Mouse (Mus musculus) kidney, embryonic 14.5 days (tissue): ENCODE data around the gene Cox6a2. TPM values are rescaled to one million over a fixed set of nuclear protein-coding genes. Genes with fewer than 3 reads are reported as not detected.

Experiments
- ATAC-seq: fragments of 200-750 bp; cut with Nextera tagmentation; 2 replicates; pipeline ENCODE4 v1.8.0; 2017; ENCODE audit warnings: moderate number of reproducible peaks, mild to moderate bottlenecking, moderate TSS enrichment, moderate library complexity; ENCODE audit not compliant: low FRiP score, low TSS enrichment
- H3K27ac ChIP-seq: fragments of 300-500 bp; sonication (generic); 2 replicates; pipeline ENCODE4 v1.5.1; 2014; ENCODE audit warnings: low read depth, mild to moderate bottlenecking, low read length, moderate library complexity, mixed read lengths
- H3K27me3 ChIP-seq: fragments of 300-500 bp; sonication (generic); 2 replicates; pipeline ENCODE4 v1.6.1; 2014; ENCODE audit warnings: mild to moderate bottlenecking, low read length; ENCODE audit not compliant: control insufficient read depth, insufficient read depth
- H3K36me3 ChIP-seq: fragments of 300-500 bp; sonication (generic); 2 replicates; pipeline ENCODE4 v1.6.1; 2014; ENCODE audit warnings: low read length, mixed read lengths; ENCODE audit not compliant: control insufficient read depth, insufficient read depth
- H3K4me1 ChIP-seq: fragments of 300-500 bp; sonication (generic); 2 replicates; pipeline ENCODE4 v1.6.1; 2014; ENCODE audit warnings: low read length, mixed read lengths; ENCODE audit not compliant: control insufficient read depth, insufficient read depth
- H3K4me2 ChIP-seq: fragments of 300-500 bp; sonication (generic); replicated peaks from 2 replicates; pipeline ENCODE4 v1.6.1; 2014; ENCODE audit warnings: low read depth, mild to moderate bottlenecking, low read length
- H3K4me3 ChIP-seq: fragments of 300-500 bp; sonication (generic); 2 replicates; pipeline ENCODE4 v1.5.1; 2014; ENCODE audit warnings: mild to moderate bottlenecking, low read length
- H3K9ac ChIP-seq: fragments of 300-500 bp; sonication (generic); 2 replicates; pipeline ENCODE4 v1.6.1; 2014; ENCODE audit warnings: low read depth, mild to moderate bottlenecking, low read length, moderate library complexity
- H3K9me3 ChIP-seq: fragments of 300-500 bp; sonication (generic); 2 replicates; pipeline ENCODE4 v1.6.1; 2016; ENCODE audit warnings: low read length; ENCODE audit not compliant: control insufficient read depth
- WGBS: fragments of 180-500 bp; shearing (Covaris S2); extraction: QIAGEN DNeasy Blood & Tissue Kit; methylation state at CpG from one replicate; pipeline ENCODE4 v1.1.7; 2014; 5-methylcytosine and 5-hydroxymethylcytosine counted together
- polyA plus RNA-seq: library from polyadenylated mRNA; unstranded; fragments of >200 nt; fragmentation: Nextera tagmentation; extraction: Ambion mirVana; gene quantifications from 2 replicates; pipeline ENCODE4 v1.2.1, GENCODE M21; 2014

The Cox6a2 gene
- not detected in 2 replicates for polyA plus RNA-seq

DNA sequence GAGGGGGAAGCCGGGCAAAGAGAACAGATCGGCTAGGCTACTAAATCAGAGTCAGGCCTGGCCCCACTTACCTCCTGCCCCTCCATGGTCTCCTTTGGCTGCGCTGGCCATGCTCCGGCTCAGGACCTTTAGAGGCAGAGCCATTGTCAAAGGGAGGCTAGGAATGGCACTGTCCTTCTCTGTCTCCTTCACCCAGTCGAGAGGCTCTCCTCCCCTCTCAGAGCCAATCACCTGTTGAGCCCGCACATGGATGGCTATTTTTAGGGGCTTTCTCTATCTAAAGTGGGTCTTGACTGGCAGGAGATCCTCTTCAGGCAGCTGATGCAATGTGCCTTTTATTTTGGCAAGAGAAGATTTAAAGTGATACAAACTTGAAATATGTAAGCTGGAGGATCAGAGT lies at the start of gene Cox6a2:
Cox6a2 (minus strand) TSS at position 236 of the 400 bp plus-strand sequence.
- 80% methylated on average over 6 of the region's 6 CpGs for WGBS
- no peak for ATAC-seq
- no peak within 1 kb of the TSS for H3K4me2 ChIP-seq

GRCm38 (mm10) chr7:128255757-128256156 lies 49.6 kb upstream of the Cox6a2 start:
- Histone ChIP-seq H3K36me3 (peaks cover 4% of the 10 kb centered on the region; the same call in 1 of the 2 replicates), H3K4me3 (no peak overlapping the region), H3K27me3 (no peaks in the 10 kb centered on the region), H3K27ac (no peak overlapping the region), H3K4me1 (peaks cover 14% of the 10 kb centered on the region), H3K4me2 (no peak overlapping the region), H3K9me3 (no peaks in the 10 kb centered on the region), H3K9ac (no peak overlapping the region)
- WGBS: 96% methylated on average over 5 of the region's 5 CpGs
- ATAC-seq: no peak

More for the DNA sequence above, at the start of gene Cox6a2:
- Histone ChIP-seq H3K4me1 (no peaks in the 10 kb centered on the region), H3K9me3 (no peaks in the 10 kb centered on the region), H3K4me3 (no peak within 1 kb of the TSS), H3K27me3 (no peaks in the 10 kb centered on the region), H3K27ac (no peak within 1 kb of the TSS), H3K9ac (no peak within 1 kb of the TSS), H3K36me3 (no peaks in the 10 kb centered on the region)

DNA sequence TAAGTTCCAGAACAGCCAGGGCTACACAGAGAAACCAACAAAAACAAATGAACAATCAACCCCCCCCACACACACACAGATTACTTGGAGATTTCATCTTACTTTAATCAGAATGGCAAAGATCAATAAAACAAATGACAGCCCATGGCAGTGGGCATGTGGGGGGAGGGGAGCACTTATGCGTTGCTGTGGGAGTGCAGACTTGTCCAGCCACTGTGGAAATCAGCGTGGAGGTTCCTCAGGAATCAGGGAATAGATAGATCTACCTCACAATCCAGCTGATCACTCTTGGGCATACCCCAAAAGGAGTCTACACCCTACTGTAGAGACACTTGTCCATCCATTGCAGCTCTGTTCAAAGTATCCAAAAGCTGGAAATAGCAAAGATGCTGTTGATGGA lies 48.8 kb upstream of the Cox6a2 start:
- no peaks in the 10 kb centered on the region for H3K27me3 ChIP-seq
- no peaks in the 10 kb centered on the region for H3K9me3 ChIP-seq
- peaks cover 8% of the 10 kb centered on the region; the same call in 1 of the 2 replicates for H3K36me3 ChIP-seq
- no peak overlapping the region for H3K27ac ChIP-seq
- no peak overlapping the region for H3K4me3 ChIP-seq
- H3K9ac ChIP-seq: no peak overlapping the region
- ATAC-seq: no peak
- H3K4me1 ChIP-seq: peaks cover 14% of the 10 kb centered on the region
- WGBS: 58% methylated on average over 2 of the region's 2 CpGs
- H3K4me2 ChIP-seq: no peak overlapping the region

GRCm38 (mm10) chr7:128252609-128253008 lies 46.4 kb upstream of the Cox6a2 start:
- H3K27ac ChIP-seq: no peak overlapping the region
- 10% methylated on average over 24 of the region's 24 CpGs for WGBS

GRCm38 (mm10) chr7:128251946-128252345 lies 45.8 kb upstream of the Cox6a2 start:
- ATAC-seq: no peak
- Histone ChIP-seq H3K4me1 (peaks cover 14% of the 10 kb centered on the region), H3K36me3 (peaks cover 10% of the 10 kb centered on the region; the same call in 1 of the 2 replicates), H3K4me3 (peak overlapping the region; percentile 31; the same call in 1 of the 2 replicates), H3K9ac (peak overlapping the region; percentile 37; the same call in 1 of the 2 replicates), H3K9me3 (no peaks in the 10 kb centered on the region), H3K27ac (no peak overlapping the region), H3K4me2 (peak overlapping the region; percentile 48), H3K27me3 (no peaks in the 10 kb centered on the region)
- 52% methylated on average over 12 of the region's 12 CpGs for WGBS

More at GRCm38 (mm10) chr7:128252609-128253008, 46.4 kb upstream of the Cox6a2 start:
- H3K4me1 ChIP-seq: peaks cover 14% of the 10 kb centered on the region
- no peaks in the 10 kb centered on the region for H3K27me3 ChIP-seq
- ATAC-seq: peak; percentile 38
- H3K9me3 ChIP-seq: no peaks in the 10 kb centered on the region
- H3K36me3 ChIP-seq: peaks cover 10% of the 10 kb centered on the region; the same call in 1 of the 2 replicates
- H3K4me2 ChIP-seq: peak overlapping the region; percentile 48
- peak overlapping the region; percentile 31 for H3K4me3 ChIP-seq
- H3K9ac ChIP-seq: peak overlapping the region; percentile 37

DNA sequence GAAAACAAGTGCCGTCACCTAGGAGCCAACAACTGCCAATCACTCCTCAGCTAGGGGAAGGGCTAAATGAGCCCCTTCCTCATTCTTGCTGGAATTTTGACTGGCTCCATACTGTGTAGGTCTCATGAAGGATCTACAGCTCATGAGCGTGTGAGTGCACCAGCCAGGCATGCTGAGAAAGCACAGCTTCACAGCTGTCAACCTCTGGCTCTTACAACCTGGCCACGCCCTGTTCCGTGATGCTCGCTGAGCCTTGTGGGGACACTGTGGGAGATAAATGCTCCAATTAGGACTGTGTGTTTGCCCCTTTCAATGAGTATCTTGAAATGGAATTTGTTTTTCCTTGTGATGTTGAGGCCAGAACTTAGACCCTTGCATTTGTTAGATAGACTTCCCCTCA lies 43.8 kb upstream of the Cox6a2 start:
- Histone ChIP-seq H3K9me3 (no peaks in the 10 kb centered on the region), H3K36me3 (peaks cover 13% of the 10 kb centered on the region; the same call in 1 of the 2 replicates), H3K27me3 (no peaks in the 10 kb centered on the region), H3K4me2 (no peak overlapping the region), H3K9ac (no peak overlapping the region), H3K4me3 (no peak overlapping the region), H3K27ac (no peak overlapping the region), H3K4me1 (peaks cover 24% of the 10 kb centered on the region)
- WGBS: 94% methylated on average over 5 of the region's 5 CpGs
- no peak for ATAC-seq

DNA sequence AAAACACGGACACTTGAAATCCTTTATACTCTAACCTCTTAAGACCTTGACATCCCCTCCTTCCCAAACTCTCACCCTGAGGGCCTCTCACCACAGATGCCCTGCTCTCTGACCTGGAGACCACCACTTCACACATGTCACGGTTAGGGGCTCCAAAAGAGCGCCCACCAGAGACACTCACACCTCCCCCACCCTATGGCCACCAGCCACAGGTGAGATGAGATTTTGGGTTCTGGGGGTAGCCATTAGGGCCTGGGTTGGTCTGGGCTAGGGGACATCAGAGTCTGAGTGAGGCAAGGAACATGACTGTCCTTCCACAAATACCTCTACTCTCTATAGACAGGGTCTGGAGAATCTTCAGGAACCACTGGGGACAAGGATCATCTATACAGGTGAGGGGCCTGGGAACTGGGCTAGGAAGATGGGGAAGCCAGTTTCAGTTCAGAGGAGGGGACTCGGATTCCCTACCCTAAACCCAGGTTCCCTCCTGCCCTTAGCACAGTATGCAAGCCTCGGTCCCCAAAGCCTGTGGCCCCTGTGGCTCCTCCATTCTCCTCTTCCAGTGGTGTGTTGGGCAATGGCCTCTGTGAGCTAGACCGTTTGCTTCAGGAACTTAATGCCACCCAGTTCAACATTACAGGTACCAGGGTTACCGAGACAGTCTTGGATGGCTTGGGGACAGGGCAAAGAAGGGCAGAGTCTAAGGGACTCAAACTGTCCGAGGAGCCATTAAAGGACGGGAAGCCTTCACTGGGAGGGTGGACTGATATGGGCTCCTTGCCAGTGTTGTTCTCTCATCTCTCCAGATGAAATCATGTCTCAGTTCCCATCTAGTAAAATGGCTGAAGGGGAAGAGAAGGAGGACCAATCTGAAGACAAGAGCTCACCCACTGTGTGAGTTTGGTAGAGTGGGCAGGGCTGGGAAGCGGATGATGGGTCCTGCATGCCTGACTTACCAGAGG lies 42.2 kb upstream of the Cox6a2 start:
- Histone ChIP-seq H3K27me3 (no peaks in the 10 kb centered on the region), H3K27ac (no peak overlapping the region), H3K4me1 (peaks cover 24% of the 10 kb centered on the region), H3K4me2 (peak overlapping the region; percentile 76), H3K4me3 (peak overlapping the region; percentile 58), H3K36me3 (peaks cover 24% of the 10 kb centered on the region), H3K9me3 (no peaks in the 10 kb centered on the region), H3K9ac (peak overlapping the region; percentile 74; the same call in 1 of the 2 replicates)
- 79% methylated on average over 10 of the region's 10 CpGs for WGBS
- no peak for ATAC-seq

DNA sequence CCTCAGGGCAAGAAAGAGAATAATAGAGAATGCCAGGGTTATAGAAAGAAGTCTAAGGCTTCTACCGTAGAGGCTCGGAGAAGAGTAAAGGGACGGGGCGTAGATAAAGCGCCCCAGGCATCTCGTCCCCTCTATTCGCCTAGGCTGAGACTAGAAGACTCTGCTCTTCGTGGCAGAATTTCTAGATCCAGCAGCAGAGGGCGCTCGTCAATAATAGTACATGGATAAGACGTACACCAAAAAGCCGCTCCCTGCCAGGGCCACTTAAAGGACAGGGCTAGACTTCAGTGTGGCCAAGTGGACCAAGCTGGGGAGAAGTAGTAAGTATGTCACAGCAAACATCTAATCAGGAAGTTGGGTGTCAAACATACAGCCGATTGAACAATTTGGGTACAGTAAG lies 41.3 kb upstream of the Cox6a2 start:
- H3K36me3 ChIP-seq: peaks cover 32% of the 10 kb centered on the region
- no peaks in the 10 kb centered on the region for H3K9me3 ChIP-seq
- H3K27me3 ChIP-seq: no peaks in the 10 kb centered on the region
- peak overlapping the region; percentile 74 for H3K9ac ChIP-seq
- peaks cover 23% of the 10 kb centered on the region for H3K4me1 ChIP-seq
- peak overlapping the region; percentile 91 for H3K27ac ChIP-seq
- peak overlapping the region; percentile 76 for H3K4me2 ChIP-seq
- WGBS: 2% methylated on average over 13 of the region's 13 CpGs
- peak overlapping the region; percentile 58 for H3K4me3 ChIP-seq
- ATAC-seq: peak; percentile 73
